Mouse (Mus musculus): ENCODE measurements around the gene Ipo13. TPM values are rescaled to one million over a fixed set of nuclear protein-coding genes. Genes with fewer than 3 reads are reported as not detected.

Gene Ipo13
- total and polyA plus RNA-seq, 3 experiments, result 7.4 to 46.5 (median 22.0) TPM

GRCm38 (mm10) chr4:117849063-117849462 is 65.7 kb downstream of the Ipo13 start:
- dilution Hi-C loops (cut with MboI; ENCODE audit: extremely low pct_ligation_motif_present, extremely low pct_unique_long_range_greater_than_20kb, low sequenced_read_pairs), result no loop called here
- no peak for DNase-seq (ENCODE audit: extremely low read depth)
- no peak overlapping the region for H3K4me3 ChIP-seq (replicated peaks in 1 of 3; ENCODE audit: low read depth in 2 of 3, low read length in 2 of 3, poor library complexity in 1 of 3)
- TF ChIP-seq USF1 (IDR thresholded peaks at IDR 0.05; ENCODE audit: low read depth, low read length) (no peak), UBTF (IDR thresholded peaks at IDR 0.05; ENCODE audit: low read depth, low read length) (no peak), ELF1 (IDR thresholded peaks at IDR 0.05; ENCODE audit: low read depth, low read length) (no peak), CHD1 (IDR thresholded peaks at IDR 0.05; ENCODE audit: low read depth, low read length) (no peak), TCF12 (IDR thresholded peaks at IDR 0.05; ENCODE audit: low read depth, low read length) (no peak), NELFE (IDR thresholded peaks at IDR 0.05; ENCODE audit: low read depth, low read length) (no peak), MAX (IDR thresholded peaks at IDR 0.05; ENCODE audit: low read length) (no peak), MEF2A (IDR thresholded peaks at IDR 0.05; ENCODE audit: borderline replicate concordance, low read depth, low read length) (no peak), MAFK (IDR thresholded peaks at IDR 0.05; ENCODE audit: insufficient replicate concordance, low read length) (no peak), SMC3 (IDR thresholded peaks at IDR 0.05; ENCODE audit: low read depth, low read length) (no peak), CTCF (conservative IDR thresholded peaks at IDR 0.05 in 1 of 2, IDR thresholded peaks at IDR 0.05 in 1 of 2; ENCODE audit: low read depth in 2 of 2, low read length in 2 of 2) (no peak), CHD2 (IDR thresholded peaks at IDR 0.05; ENCODE audit: low read length) (no peak), RAD21 (IDR thresholded peaks at IDR 0.05; ENCODE audit: low read depth, low read length) (no peak), RCOR1 (conservative IDR thresholded peaks at IDR 0.05; ENCODE audit: low read depth, low read length) (no peak), JUN (IDR thresholded peaks at IDR 0.05; ENCODE audit: insufficient read depth, low read depth, low read length) (no peak)
- H3K79me2 ChIP-seq (replicated peaks; ENCODE audit: control insufficient read depth, extremely low read depth, insufficient read depth, poor library complexity, severe bottlenecking), result no peaks in the 10 kb centered on the region
- H3K4me1 ChIP-seq (ENCODE audit: control insufficient read depth in 1 of 2, insufficient read depth in 2 of 2), result peaks cover 0 to 5% of the 10 kb centered on the region in 2 experiments; a peak in 1 of 4 replicates
- H3K4me2 ChIP-seq (ENCODE audit: insufficient read depth, low read depth, poor library complexity, severe bottlenecking), result no peak overlapping the region
- H3K36me3 ChIP-seq (replicated peaks in 1 of 2; ENCODE audit: control insufficient read depth in 1 of 2, insufficient read depth in 1 of 2, low read length in 1 of 2), result peaks cover 24 to 91% of the 10 kb centered on the region in 2 experiments
- no peak overlapping the region for H3K9ac ChIP-seq (ENCODE audit: insufficient read depth, low read depth)
- no peaks in the 10 kb centered on the region for H3K9me3 ChIP-seq (replicated peaks; ENCODE audit: low read length)
- no peaks in the 10 kb centered on the region for H3K27me3 ChIP-seq (replicated peaks)
- in situ Hi-C loops (cut with MboI; ENCODE audit: low pct_ligation_motif_present, low pct_unique_long_range_greater_than_20kb, low sequenced_read_pairs), result loop anchor here (25.0 kb wide), 1 partner anchor 238 kb away; no protein-coding TSS in a partner anchor
- H3K27ac ChIP-seq (ENCODE audit: insufficient read depth, low read depth), result no peak overlapping the region

- Histone ChIP-seq H3K27ac (ENCODE audit: insufficient read depth, low read depth) (no peak overlapping the region), H3K4me3 (replicated peaks in 1 of 3; ENCODE audit: low read depth in 2 of 3, low read length in 2 of 3, poor library complexity in 1 of 3) (no peak overlapping the region), H3K79me2 (replicated peaks; ENCODE audit: control insufficient read depth, extremely low read depth, insufficient read depth, poor library complexity, severe bottlenecking) (no peaks in the 10 kb centered on the region), H3K4me1 (ENCODE audit: control insufficient read depth in 1 of 2, insufficient read depth in 2 of 2) (peaks cover 0 to 5% of the 10 kb centered on the region in 2 experiments; a peak in 1 of 4 replicates), H3K27me3 (replicated peaks) (no peaks in the 10 kb centered on the region), H3K9ac (ENCODE audit: insufficient read depth, low read depth) (no peak overlapping the region), H3K36me3 (replicated peaks in 1 of 2; ENCODE audit: control insufficient read depth in 1 of 2, insufficient read depth in 1 of 2, low read length in 1 of 2) (peaks cover 27 to 83% of the 10 kb centered on the region in 2 experiments), H3K4me2 (ENCODE audit: insufficient read depth, low read depth, poor library complexity, severe bottlenecking) (no peak overlapping the region), H3K9me3 (replicated peaks; ENCODE audit: low read length) (no peaks in the 10 kb centered on the region)
- in situ Hi-C loops (cut with MboI; ENCODE audit: low pct_ligation_motif_present, low pct_unique_long_range_greater_than_20kb, low sequenced_read_pairs), result loop anchor here (25.0 kb wide), 1 partner anchor 240 kb away; no protein-coding TSS in a partner anchor
- TF ChIP-seq IRF4 (IDR thresholded peaks at IDR 0.05; ENCODE audit: low read depth, low read length), result no peak
- no peak for TF ChIP-seq MAFK (IDR thresholded peaks at IDR 0.05; ENCODE audit: insufficient replicate concordance, low read length)
- no peak for TF ChIP-seq UBTF (IDR thresholded peaks at IDR 0.05; ENCODE audit: low read depth, low read length)
- TF ChIP-seq ZNF384 (IDR thresholded peaks at IDR 0.05; ENCODE audit: low read depth, low read length), result no peak
- TF ChIP-seq JUND (conservative IDR thresholded peaks at IDR 0.05; ENCODE audit: low read depth, low read length), result no peak
- no peak for TF ChIP-seq RAD21 (IDR thresholded peaks at IDR 0.05; ENCODE audit: low read depth, low read length)
- TF ChIP-seq NELFE (IDR thresholded peaks at IDR 0.05; ENCODE audit: low read depth, low read length), result no peak
- no peak for TF ChIP-seq KAT2A (IDR thresholded peaks at IDR 0.05; ENCODE audit: insufficient replicate concordance, low read length)
- no peak for DNase-seq (ENCODE audit: extremely low read depth)
- dilution Hi-C loops (cut with MboI; ENCODE audit: extremely low pct_ligation_motif_present, extremely low pct_unique_long_range_greater_than_20kb, low sequenced_read_pairs), result no loop called here
These were observed 67.8 kb downstream of the Ipo13 start for GRCm38 (mm10) chr4:117847011-117847410.
